Mouse (Mus musculus): ENCODE data around the gene Mavs. TPM values are rescaled to one million over a fixed set of nuclear protein-coding genes. Genes with fewer than 3 reads are reported as not detected.

Mavs gene
- polyA plus RNA-seq, 1 experiment from 2014 or later: 8.6 TPM

DNA sequence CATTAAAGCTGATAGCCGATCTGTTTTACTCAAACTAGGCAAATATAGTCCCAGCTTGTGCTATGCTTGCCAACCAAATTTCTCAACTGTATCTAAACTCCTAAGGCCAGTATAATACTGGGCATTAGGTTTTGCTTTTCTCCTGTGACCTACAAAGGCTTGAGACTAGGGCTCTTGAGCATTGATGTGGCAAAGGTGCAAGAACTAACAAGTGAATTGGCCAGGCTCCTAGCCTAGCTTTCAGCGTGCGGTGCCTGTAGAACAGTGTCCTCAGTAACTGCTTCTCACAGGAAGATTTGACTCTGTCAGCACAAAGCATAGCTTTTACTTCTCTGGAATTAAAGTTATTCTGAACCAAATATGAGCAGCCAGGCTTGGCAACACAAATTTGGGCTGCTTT lies 41.6 kb downstream of the Mavs start:
- no peak for ATAC-seq
- no peak overlapping the region for H3K4me3 ChIP-seq (replicated peaks)
- no peak overlapping the region for H3K27ac ChIP-seq
- no peak overlapping the region for H3K4me2 ChIP-seq (replicated peaks)
- WGBS: 97% methylated on average over 3 of the region's 3 CpGs
- peaks cover 57% of the 10 kb centered on the region for H3K36me3 ChIP-seq
- H3K4me1 ChIP-seq (replicated peaks): no peaks in the 10 kb centered on the region
- no peak overlapping the region for H3K9ac ChIP-seq (replicated peaks)
- no peaks in the 10 kb centered on the region for H3K9me3 ChIP-seq
- no peaks in the 10 kb centered on the region for H3K27me3 ChIP-seq

DNA sequence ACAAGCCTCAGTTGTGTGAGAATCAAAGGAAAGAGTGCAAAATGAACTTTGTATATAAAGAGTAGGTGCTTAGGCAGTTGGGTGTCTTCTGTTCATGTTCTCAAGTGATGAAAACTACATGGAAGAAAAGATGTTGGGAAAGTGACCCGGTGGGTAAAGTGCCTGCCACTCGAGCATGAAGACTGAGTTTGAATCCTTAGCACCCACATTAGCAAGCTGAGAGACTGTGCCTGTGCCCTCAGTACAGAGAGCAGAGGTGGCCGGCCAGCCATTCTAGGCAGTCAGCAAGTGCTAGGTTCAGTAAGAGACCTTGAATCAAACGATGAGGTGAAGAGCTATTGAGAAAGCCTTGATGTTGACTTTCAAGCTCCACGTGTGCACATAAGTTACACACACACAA lies 42.9 kb downstream of the Mavs start:
- H3K4me1 ChIP-seq (replicated peaks): no peaks in the 10 kb centered on the region
- no peaks in the 10 kb centered on the region for H3K9me3 ChIP-seq
- no peak overlapping the region for H3K4me3 ChIP-seq (replicated peaks)
- H3K27me3 ChIP-seq: no peaks in the 10 kb centered on the region
- 92% methylated on average over 5 of the region's 5 CpGs for WGBS
- H3K36me3 ChIP-seq: peaks cover 67% of the 10 kb centered on the region
- no peak for ATAC-seq
- no peak overlapping the region for H3K9ac ChIP-seq (replicated peaks)
- H3K4me2 ChIP-seq (replicated peaks): no peak overlapping the region
- H3K27ac ChIP-seq: no peak overlapping the region

DNA sequence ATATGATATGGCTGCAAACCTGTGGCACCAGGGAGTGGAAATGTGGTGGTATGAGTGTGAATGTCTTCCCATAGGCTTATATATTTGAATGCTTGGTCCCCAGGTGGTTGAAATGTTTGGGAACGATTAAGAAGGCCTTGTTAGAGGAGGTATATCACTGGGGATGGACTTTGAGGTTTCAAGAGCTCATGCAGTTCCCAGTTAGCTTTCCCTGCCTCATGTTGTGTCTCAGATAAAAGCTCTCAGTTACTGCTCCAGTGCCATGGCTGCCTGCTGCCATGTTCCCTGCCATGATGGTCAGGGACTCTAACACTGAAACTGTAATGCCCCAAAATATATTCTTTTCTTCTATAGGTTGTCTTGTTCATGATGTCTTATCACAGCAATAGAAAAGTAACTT lies 47.7 kb downstream of the Mavs start:
- H3K4me2 ChIP-seq (replicated peaks): no peak overlapping the region
- H3K27ac ChIP-seq: no peak overlapping the region
- H3K4me3 ChIP-seq (replicated peaks): no peak overlapping the region
- H3K36me3 ChIP-seq: peaks cover 55% of the 10 kb centered on the region
- H3K9me3 ChIP-seq: no peaks in the 10 kb centered on the region
- ATAC-seq: no peak
- WGBS: 97% methylated on average over 1 of the region's 1 CpGs
- H3K4me1 ChIP-seq (replicated peaks): no peaks in the 10 kb centered on the region
- H3K9ac ChIP-seq (replicated peaks): no peak overlapping the region
- no peaks in the 10 kb centered on the region for H3K27me3 ChIP-seq

DNA sequence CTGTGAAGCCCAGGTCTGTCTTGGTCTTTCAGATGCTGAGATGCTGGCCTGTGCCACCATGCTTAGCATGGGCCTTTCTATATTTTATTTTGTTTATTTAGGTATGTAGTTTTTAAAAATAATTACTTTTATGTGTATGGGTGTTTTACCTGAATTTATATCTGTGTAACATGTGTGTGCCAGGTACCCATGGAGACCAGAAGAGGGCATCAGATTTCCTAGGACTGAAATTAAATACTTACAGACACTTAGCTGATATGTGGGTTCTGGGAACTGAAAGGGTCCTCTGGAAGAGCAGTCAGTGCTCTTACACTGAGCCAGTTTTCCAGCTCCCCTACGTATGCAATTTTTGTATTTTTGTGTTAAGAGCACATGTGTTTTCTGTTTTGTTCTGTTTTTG lies 52.4 kb downstream of the Mavs start:
- no peak overlapping the region for H3K4me2 ChIP-seq (replicated peaks)
- no peaks in the 10 kb centered on the region for H3K27me3 ChIP-seq
- no peak overlapping the region for H3K9ac ChIP-seq (replicated peaks)
- H3K4me1 ChIP-seq (replicated peaks): no peaks in the 10 kb centered on the region
- no peaks in the 10 kb centered on the region for H3K9me3 ChIP-seq
- ATAC-seq: no peak
- no peak overlapping the region for H3K27ac ChIP-seq
- peaks cover 47% of the 10 kb centered on the region for H3K36me3 ChIP-seq
- 100% methylated on average over 1 of the region's 1 CpGs for WGBS
- H3K4me3 ChIP-seq (replicated peaks): no peak overlapping the region

DNA sequence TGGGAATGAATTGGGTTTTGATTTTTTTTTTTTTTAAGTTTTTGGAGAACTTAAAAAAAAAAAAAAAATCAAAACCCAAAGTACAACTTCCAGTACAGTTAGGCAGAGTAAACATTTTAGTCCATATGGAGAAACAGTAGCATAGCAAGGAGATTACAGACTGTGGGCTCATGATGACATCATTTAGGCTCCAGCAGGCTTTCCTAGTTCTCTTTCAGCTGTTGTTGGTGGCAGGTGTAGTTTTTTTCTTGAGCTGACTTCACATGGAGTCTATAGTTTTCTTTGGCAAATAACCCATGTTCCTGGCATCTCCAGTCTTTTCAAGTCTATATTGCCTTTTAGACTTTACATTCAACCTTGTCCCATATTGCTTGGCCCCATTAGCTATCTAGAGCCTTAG lies 56.8 kb downstream of the Mavs start:
- no peak overlapping the region for H3K4me3 ChIP-seq (replicated peaks)
- no peak for ATAC-seq
- no peaks in the 10 kb centered on the region for H3K27me3 ChIP-seq
- H3K27ac ChIP-seq: no peak overlapping the region
- peaks cover 65% of the 10 kb centered on the region for H3K36me3 ChIP-seq
- H3K4me2 ChIP-seq (replicated peaks): no peak overlapping the region
- no peak overlapping the region for H3K9ac ChIP-seq (replicated peaks)
- no peaks in the 10 kb centered on the region for H3K4me1 ChIP-seq (replicated peaks)
- H3K9me3 ChIP-seq: no peaks in the 10 kb centered on the region

DNA sequence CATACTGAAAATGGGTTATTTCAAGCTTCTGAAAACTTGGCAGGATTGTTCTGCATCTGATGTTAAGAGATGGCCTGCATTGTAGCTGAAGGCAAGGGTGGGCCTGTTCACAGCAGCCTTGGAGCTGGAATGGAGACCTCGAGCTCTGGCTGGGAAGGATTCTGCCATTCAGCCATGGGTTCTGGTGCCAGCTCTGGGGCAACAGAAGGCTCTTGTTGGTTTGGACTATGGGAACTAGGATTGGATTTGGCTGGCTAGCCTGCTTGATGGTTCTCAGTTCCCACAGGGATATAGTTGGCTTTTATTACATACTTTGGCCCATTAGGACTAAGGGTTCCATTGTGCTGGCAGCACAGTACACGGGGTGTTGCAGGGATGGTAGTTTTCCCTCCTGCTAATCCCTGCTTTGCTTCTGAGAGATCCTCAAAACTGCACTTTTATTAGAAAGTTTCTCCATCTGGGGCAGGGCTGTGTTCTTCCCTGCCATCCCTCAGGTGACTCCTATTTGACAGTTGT lies 62.9 kb downstream of the Mavs start:
- Histone ChIP-seq H3K9ac (replicated peaks) (no peak overlapping the region), H3K9me3 (no peaks in the 10 kb centered on the region), H3K27me3 (no peaks in the 10 kb centered on the region), H3K4me3 (replicated peaks) (no peak overlapping the region), H3K4me2 (replicated peaks) (no peak overlapping the region), H3K36me3 (peaks cover 81% of the 10 kb centered on the region), H3K27ac (no peak overlapping the region), H3K4me1 (replicated peaks) (no peaks in the 10 kb centered on the region)
- ATAC-seq: no peak
- 94% methylated on average over 2 of the region's 2 CpGs for WGBS

Small RNA genes within 50 kb of the gene (microRNA-seq; reads per million reads assigned to microRNA genes)
- 56.5 reads per million, percentile 47 among the genes with 10 or more reads in this experiment for gene Mir103-2

Other genes starting within 250 kb of the Mavs start
- 14.1 and 15.2 TPM in 2 replicates for gene Gfra4, start 191.0 kb upstream of the Mavs start, polyA plus RNA-seq (2015; fragmentation: Nextera tagmentation; extraction: Ambion mirVana)
- gene Adam33, start 170.2 kb upstream of the Mavs start, polyA plus RNA-seq (2015; fragmentation: Nextera tagmentation; extraction: Ambion mirVana): 0.38 and 0.81 TPM in 2 replicates
- 0.06 and 0.17 TPM in 2 replicates for gene Siglec1, start 147.3 kb upstream of the Mavs start, polyA plus RNA-seq (2015; fragmentation: Nextera tagmentation; extraction: Ambion mirVana)
- 3.1 and 4.0 TPM in 2 replicates for gene Hspa12b, start 106.8 kb upstream of the Mavs start, polyA plus RNA-seq (2015; fragmentation: Nextera tagmentation; extraction: Ambion mirVana)
- gene Gm11037, start 100.6 kb upstream of the Mavs start, polyA plus RNA-seq (2015; fragmentation: Nextera tagmentation; extraction: Ambion mirVana): not detected in 2 replicates
- gene 1700037H04Rik, start 74.0 kb upstream of the Mavs start, polyA plus RNA-seq (2015; fragmentation: Nextera tagmentation; extraction: Ambion mirVana): 89.6 and 92.2 TPM in 2 replicates
- gene Cenpb, start 54.0 kb upstream of the Mavs start, polyA plus RNA-seq (2015; fragmentation: Nextera tagmentation; extraction: Ambion mirVana): 13.3 and 15.0 TPM in 2 replicates
- gene Cdc25b, start 47.1 kb upstream of the Mavs start, polyA plus RNA-seq (2015; fragmentation: Nextera tagmentation; extraction: Ambion mirVana): 50.6 and 59.3 TPM in 2 replicates
- gene Spef1, start 46.8 kb upstream of the Mavs start, polyA plus RNA-seq (2015; fragmentation: Nextera tagmentation; extraction: Ambion mirVana): 10.8 and 11.5 TPM in 2 replicates
- 32.7 and 33.4 TPM in 2 replicates for gene Ap5s1, start 27.0 kb upstream of the Mavs start, polyA plus RNA-seq (2015; fragmentation: Nextera tagmentation; extraction: Ambion mirVana)
- gene Pank2, start 28.4 kb downstream of the Mavs start, polyA plus RNA-seq (2015; fragmentation: Nextera tagmentation; extraction: Ambion mirVana): 29.2 and 33.9 TPM in 2 replicates
- gene Rnf24, start 118.8 kb downstream of the Mavs start, polyA plus RNA-seq (2015; fragmentation: Nextera tagmentation; extraction: Ambion mirVana): 23.1 and 23.6 TPM in 2 replicates